Mouse (Mus musculus) regulatory T cell (primary cell): Measurements from ENCODE around the gene Ttc7b.

Experiments used
- in situ Hi-C: fragments of 300-600 bp; cut with MboI, MseI; formaldehyde crosslinking; loops from one replicate; pipeline ENCODE4 v1.15.1; 2025; ENCODE audit warnings: high pct_unique_total_duplicates

The Ttc7b gene

DNA sequence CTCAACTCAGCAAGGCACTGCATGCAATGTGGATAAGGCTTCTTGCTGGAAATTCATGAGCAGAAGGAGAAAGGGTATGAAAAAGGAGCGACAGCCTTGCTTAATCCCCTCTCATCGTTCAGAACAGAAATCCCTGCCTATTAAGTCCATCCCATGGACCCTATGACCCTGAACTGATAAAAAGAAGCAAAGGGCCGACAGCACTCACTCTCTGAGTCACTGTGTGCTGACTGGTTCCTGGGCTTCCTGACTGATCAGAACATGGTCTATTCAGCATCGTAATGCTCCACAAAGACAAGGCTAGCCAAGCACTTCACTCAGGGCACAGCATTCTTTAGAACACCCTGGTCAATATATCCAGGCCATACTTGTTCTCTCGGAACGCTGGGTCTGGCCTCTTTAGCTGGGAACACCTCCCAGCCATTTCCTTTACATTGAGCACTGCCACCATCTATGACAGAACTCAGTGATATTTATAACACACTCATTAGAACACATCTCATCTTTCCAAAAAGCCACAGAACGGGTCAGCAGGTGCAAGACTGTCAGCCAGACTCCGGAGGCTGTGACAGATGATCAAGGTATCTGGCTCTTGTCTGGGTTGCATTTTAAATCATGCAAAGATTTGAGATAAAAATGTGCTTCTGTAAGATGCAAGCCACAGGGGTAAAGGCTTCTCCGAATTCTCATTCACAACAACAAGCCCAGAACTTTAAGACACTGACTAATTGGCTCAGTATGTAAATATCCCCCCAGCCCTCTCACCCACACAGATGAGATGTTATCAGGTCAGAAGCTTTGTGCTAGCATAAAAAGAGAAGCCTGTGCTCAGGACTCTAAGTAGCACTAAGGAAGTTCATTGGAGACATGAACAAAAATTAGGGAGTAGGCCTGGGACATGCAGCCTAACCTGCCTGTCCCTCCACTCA is 100.4 kb downstream of the Ttc7b start:
- in situ Hi-C loops = no loop called here

DNA sequence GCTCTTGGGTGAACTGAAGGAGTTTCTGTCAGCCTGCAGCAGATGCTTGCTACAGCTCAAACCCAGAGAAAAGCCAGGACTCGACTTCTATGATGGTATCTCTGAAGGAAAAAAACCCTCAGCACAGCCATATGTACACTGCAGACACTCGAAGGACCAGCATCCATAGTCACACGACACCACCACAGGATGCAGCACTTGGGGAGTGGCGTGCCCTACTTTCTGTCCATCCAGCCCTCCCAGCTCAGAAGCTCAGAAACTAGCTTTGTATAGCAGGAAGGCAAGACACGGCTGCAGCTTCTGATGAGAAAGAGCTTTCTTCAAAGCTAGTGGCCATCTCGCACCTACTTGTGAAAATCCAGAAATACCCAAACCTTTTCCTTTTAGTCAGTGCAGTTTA is 104.8 kb downstream of the Ttc7b start:
- in situ Hi-C loops = no loop called here

DNA sequence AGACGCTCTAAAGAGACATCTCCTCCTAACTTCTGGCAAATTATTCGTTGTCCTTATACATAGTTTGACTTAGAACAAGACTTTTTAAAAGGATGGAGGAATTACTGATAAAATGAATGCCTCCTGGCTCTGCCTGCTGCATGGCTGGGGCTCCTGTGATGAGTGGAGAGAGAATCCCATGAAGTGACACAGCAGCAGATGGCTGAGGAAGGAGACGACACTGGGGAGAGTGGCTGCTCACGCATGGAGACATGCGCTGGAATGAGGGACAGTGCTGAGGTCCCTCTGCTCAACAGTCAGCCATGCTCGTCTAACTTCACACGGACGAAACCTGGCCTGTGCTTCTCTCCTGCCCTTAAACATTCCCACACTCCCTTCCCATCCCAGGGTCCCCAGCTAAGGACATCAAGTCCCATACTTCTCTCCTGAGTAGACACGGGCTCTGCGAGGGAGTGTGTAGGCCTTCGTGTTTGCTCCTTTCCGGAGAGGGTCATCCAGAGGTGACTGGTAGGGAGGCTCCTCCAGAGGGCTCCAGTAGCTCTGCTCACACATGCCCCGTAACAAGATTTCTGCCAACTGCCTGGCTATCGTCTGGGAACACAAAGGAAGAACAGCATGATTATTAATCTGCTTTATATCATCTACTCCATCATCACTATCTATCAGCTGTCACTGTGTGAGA is 105.8 kb downstream of the Ttc7b start:
- in situ Hi-C loops = no loop called here

DNA sequence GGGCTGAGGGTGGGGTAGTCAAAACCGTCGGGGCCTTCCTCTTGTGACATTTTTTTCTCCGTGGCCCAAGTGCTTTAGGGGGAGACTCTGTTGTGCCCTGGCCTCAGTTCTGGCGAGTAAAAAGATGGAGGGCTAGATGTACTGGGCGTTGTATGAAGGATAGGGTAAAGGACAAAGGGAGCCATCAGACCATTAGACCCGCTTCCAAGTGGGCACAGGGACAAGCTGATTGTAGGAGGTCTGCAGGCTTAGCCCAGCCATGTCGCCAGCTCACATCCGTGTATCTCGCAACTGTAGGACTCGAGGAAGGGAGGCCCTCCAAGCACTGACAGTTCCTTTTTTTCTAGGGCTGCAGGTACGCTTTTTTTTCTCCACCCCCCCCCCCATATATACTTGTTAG is 111.9 kb downstream of the Ttc7b start:
- in situ Hi-C loops = no loop called here

DNA sequence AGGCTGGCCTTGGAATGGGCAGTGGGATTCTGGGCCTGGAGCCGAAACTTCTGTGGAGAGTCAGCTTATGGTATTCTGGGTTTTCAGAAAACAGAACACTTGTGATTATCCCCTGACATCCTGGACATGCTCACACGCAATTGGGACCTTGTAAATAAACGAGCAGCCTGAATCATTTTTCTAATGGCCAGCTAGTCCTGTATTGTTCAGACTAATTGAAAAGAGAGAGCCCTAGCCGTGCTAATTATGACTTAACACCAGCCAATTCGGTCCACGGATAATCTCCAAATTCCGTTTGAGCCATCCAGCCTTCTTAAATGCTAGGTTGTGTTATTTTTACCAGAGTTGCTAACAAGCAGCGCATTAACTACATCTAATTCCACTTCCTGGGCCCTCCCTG is 112.5 kb downstream of the Ttc7b start:
- in situ Hi-C loops = no loop called here

DNA sequence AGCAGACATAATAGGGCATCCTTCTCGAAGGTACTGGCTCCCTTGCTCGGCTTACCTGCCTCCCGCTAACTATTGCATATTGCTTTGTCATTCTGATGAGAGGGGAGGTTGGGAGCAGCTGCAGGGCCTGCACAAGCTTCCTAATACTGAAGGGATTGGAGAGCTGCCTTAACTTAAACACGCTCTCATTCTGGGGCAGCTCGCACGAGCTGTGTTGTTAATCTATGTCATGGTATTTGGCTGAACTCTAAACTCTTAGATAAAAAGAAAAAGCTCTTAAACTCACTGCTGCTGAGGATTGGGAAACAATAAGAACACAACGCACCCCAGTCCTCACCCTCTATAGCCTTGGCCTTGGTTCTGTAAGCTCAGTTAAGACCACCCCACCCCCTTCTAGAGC is 113.3 kb downstream of the Ttc7b start:
- in situ Hi-C loops = no loop called here

DNA sequence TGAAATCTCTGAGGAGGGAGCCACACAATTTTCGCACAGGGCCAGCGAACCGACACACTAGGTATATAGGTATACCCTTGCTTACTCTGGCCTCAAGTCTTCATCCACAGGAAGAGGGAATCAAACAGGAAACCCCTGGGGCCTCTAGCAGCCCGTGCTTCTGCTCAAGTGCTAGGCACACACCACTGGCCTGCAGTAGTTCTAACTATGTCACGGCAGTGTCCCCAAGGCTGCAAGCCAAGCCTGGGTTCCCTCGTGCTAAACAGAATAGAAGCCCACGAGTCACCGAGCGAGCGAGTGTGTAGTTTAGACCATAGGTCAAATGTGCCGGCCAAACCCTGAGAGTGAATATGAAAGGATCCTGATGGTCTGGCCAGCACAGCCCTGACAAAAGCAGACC is 114.5 kb downstream of the Ttc7b start:
- in situ Hi-C loops = no loop called here

DNA sequence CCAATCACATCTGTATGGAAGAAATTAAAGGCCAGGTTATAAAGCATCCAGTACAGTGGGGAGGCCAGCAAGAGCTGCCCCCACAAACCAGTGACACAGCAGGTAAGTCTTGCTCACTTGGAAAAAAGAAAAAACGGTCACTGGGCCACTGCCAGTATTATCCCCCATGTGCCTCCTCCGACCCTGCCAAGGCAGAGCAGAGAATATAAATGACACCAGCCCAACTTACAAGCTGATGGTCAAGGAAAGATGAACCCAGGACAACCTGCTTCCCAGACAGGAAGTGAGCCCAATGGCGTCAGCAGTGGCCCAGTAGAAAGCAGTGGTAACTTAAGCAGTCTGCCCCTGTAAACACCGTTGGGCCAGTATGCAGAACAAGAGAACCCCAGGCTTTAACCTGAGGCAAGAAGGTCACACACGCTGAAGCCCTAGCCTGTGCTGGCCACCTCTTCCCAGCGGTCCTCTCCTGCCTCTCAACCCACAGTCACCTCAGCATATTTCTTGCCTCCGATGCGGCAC is 115.1 kb downstream of the Ttc7b start:
- in situ Hi-C loops = no loop called here

DNA sequence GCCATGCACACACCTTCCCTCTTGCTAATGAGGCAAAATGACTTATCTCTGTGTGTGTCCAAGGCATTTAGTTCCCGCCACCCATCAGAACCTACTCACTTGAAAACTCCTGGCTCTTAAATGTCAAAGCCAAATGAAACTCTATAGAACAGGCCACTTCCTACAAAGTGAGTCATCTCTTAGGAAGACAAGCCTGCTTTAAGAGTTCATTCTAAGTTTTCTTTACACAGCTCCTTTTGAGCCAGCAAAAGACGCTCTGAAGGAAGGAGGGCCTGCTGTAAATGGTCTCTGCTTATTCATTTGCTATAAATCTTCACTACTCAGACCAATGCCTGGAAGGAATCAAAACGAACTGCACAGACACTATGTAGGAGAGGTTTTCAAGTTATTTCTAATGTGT is 116.2 kb downstream of the Ttc7b start:
- in situ Hi-C loops = no loop called here

DNA sequence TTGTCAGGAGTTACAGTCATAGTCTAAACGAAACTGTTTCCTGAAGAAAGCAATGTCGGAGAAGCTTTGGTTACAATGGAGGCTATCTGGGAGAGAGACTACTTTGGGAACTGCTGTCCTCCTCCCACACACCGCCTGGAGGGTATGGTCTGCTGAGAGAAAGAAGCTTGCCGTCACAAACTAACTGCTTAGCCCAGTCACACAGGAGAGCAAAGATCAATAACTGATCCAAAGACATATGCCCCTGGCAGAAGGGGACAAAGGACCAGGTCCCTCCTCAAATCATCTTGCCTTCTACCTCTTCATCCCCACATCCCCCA is 117.7 kb downstream of the Ttc7b start:
- in situ Hi-C loops = no loop called here

DNA sequence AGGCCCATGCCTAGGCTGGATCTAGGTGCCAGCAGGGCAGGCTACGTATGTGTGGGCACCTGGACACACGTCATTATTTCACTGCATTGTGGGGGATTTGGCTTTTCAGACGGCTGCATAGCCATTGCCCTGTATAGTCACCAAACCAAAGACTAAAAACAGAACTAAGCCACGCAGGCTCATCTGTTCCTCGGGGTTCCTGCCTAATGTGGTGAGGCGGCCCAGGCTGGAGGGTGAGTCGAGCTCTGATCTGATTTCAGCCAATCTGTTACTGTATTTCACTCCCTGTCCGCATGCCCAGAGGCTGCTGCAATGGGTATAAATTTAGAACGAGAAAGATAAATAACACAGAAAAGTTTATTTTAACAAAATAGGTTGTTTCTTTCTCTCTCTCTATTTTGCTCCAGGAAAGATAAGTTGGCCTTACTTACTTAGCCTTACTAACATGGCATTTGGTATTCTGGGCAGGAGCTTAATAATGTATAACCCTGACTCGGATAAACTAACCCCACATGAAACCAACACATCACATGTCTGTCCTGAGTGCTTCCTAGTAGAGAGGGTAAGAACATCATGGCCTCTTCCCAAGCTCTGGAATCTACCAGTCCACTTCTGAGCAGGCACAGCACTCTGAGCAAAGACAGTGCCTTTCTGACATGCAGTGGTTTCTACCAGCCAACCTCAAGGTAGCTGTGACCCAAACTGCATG is 118.2 kb downstream of the Ttc7b start:
- in situ Hi-C loops = no loop called here

DNA sequence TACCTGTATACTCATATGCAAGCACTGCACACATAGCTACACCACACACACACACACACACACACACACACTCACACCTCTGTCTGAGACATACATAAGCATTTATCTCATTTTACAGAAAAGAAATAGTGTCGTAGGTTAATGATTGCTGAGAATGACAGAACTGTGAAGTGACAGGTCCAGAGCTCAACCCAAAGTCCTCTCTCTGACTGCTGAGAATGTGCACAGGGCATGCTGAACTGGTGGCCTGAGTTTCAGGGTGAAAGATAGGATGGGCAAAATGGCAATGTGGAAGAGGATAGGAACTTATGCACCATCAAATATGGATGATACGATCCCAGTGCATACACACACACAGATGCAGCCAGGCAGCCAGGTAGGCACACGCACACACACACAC is 120.5 kb downstream of the Ttc7b start:
- in situ Hi-C loops = no loop called here

DNA sequence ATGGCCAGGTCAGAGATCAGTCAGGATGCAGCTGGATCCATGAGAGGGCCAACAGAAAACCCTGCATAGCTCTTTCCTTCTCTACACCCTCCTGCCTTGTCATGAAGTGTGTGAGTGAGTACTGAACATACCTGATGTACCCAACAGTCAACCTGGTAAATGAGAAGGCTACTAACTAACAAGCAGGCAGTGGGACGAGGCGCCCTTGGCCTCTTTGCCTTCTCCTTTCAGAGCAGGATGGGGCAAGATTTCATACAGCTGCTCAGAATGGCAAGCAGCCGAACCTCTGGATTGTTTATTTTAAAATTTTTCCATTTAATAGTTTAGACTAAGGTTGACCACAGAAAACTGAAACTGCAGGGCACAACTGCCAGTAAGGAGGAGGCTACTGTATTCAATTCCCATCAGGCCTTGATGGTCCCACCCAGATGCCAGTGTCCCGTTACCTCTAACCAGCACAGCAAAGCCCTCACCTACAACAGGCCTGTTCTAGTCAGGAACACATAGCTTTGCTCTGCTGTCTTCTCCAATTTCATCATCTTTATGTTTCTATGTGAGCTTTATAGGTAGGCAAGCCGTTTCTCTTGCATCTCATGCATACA is 121.4 kb downstream of the Ttc7b start:
- in situ Hi-C loops = no loop called here

DNA sequence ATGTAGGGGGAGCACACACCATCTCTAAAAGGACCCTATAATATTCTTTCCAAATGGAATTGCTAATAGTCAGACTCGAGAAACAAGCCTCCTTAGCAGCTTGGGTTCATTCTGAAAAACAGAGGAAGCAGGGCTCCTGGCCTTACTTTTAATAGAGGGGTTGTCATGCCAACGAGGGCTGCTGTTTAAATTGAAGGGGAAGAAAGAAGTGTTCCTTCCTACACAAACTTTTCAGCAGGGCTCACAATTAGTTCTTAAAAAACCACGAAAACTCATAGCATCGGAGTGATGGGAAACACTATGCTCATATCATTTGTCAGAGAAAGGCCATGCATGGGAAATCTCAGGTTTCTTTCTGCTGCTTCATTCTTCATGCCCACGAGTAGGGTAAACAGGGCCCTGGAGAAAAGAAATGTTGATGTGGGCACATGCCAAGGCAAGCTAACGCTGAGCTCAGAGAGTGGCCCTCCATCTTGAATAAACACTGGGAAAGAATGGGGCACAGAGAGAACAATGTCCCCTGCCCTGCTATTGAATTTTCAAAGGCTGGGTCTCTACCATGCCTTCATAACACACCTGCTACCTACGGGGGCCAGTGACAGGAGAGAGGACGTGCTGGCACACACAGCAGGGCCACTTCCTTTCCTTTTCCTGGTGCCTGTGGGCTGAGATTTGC is 122.2 kb downstream of the Ttc7b start:
- in situ Hi-C loops = no loop called here

DNA sequence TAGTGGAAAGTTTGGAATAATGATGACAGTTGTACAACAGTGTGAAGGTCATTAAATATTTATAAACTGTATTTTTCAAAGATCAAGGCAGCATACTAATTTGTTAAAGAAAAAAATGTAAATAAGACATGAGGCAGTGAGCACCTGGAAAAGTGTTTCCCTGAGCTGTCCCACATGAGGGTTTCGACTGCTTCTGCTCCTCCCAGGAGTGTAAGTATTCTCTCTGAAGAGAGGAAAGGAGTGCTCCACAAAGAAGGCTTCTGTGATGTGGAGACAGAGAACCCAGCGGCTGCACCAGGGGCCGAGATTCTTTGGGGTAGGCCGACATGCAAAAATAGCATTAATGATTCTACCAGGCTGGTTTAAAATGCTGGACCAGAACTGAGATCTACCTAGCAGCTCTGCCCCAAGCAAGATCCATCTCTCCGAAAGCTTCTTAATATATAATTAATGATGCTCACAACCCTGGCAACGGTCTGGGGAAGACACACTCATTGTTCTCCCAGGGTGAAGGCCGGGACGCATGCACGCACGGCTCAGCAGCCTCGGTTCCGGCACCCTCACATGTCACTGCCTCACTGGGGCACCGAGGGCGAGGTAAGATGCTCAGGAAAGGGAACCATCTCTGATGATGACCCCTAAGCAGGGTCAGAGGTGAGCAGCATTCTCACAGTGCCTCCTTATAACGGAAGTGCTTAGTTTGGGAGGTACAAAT is 123.0 kb downstream of the Ttc7b start:
- in situ Hi-C loops = no loop called here

DNA sequence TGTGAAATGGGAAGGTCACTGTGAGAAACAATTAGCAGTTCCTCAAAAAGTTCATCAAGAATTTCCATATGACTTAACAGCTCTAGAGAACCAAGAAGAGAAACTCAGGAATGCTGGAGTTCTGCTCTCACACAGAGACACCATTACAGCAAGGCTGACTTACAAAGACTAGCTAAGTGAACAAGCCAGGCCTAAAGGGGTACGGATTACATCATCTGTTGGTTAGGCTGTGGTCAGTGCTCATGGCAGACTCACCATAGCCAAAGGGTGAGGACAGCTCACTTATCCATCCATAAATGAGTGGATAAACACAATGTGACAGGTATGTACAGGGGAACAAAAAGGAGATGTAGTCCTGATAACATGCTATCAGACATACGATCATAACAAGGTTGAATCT is 123.8 kb downstream of the Ttc7b start:
- in situ Hi-C loops = no loop called here

DNA sequence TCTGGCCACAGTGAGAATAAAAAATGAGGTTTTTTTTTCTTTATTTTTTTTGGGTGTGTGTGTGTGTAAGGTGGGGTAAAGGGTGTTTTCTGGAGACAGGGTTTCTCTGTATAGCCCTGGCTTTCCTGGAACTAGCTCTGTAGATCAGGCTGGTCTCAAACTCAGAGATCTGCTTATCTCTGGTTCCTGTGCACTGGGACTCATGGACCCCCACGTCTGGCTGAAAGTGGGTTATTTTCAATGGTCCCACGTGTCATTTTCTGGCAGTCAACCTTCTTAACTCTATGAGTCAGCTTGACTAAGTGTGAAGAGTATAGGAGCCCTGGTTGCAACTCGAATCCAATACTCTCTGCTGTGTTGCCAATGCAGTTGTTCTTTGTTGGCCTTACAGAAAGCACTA is 127.1 kb downstream of the Ttc7b start:
- in situ Hi-C loops = no loop called here

DNA sequence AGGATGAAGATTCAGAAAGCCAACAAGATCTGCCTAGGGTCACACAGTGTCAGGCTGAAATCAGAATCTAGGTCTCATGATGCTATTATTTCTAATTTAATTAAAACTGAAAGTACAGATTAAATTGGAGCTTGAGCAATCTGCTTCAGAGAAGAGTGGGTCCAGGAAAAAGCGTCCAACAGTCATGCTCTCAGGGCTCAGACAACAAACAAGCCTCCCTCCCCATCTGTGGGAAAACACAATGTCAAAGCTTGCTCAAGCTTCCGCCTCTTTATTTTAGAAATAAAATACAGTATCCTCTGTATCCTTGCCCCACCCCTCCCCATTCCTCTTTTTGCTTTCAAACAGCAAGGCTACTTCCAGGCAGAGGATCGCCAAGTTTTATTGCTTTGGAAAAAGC is 127.5 kb downstream of the Ttc7b start:
- in situ Hi-C loops = no loop called here

DNA sequence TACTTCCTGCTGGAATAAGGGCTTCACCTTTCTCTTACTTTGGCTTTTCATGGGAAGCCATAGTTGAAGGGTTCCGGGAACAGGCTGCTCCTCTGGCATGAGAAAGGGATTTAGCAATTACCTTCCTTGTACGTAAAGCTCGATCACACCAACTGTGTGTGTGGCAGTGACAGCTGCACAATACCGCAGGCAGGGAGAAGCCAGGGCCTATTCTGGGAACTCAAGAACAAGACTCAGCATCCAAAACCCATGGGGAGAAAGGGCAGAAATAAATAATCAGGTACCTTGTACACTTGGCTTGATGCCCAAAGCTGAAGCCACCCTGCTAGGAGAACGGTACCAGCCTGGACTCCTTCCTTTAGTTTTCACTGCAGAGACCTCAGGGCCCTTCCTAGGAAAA is 128.2 kb downstream of the Ttc7b start:
- in situ Hi-C loops = no loop called here

DNA sequence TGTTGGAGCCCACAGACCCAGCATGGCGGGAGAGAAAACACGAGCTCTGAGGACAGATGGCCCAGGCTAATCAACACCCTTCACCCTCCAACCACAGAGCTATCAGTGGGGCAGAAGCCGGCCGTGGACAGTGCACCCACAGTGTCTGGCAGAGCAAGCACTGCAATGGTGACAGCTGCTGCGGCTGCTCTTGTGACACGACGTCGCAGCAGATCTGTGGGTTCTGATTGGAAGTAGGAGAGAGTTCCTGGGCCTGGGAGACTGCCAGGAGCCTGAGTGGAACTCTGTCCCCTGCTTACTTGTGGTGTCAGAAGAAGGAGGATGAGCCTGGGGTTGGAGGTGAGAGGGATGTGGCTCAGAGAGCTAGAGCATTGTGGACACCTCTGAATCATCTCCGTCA is 128.7 kb downstream of the Ttc7b start:
- in situ Hi-C loops = no loop called here
